Mouse (Mus musculus) limb, embryonic 10.5 days (tissue): Measurements from ENCODE around the gene Zfp119a. TPM values are rescaled to one million over a fixed set of nuclear protein-coding genes. Genes with fewer than 3 reads are reported as not detected.

Source experiments
- polyA plus RNA-seq: library from polyadenylated mRNA; unstranded; fragments of >200 nt; fragmentation: Nextera tagmentation; extraction: Ambion mirVana; gene quantifications from 2 replicates; pipeline ENCODE4 v1.2.1, GENCODE M21; 2016

Zfp119a gene
- polyA plus RNA-seq, 1 experiment from 2014 or later, result 9.5 TPM

Other genes with a start within 250 kb of the Zfp119a start
- 9.5 and 11.5 TPM in 2 replicates for gene Pot1b, start 166.3 kb downstream of the Zfp119a start, polyA plus RNA-seq
- gene Adgre4, start 128.9 kb downstream of the Zfp119a start, polyA plus RNA-seq, result 0.05 and 0.14 TPM in 2 replicates
- 13.2 and 15.5 TPM in 2 replicates for gene Zfp959, start 13.2 kb upstream of the Zfp119a start, polyA plus RNA-seq
- gene Zfp119b, start 70.6 kb upstream of the Zfp119a start, polyA plus RNA-seq, result 3.9 and 5.0 TPM in 2 replicates
- 0.90 and 1.1 TPM in 2 replicates for gene Ebi3, start 73.7 kb upstream of the Zfp119a start, polyA plus RNA-seq
- 27.7 and 28.5 TPM in 2 replicates for gene Yju2, start 80.2 kb upstream of the Zfp119a start, polyA plus RNA-seq
- gene Shd, start 91.5 kb upstream of the Zfp119a start, polyA plus RNA-seq, result 23.6 and 39.7 TPM in 2 replicates
- 44.0 and 56.6 TPM in 2 replicates for gene Fsd1, start 107.6 kb upstream of the Zfp119a start, polyA plus RNA-seq
- 6.4 and 7.3 TPM in 2 replicates for gene Stap2, start 126.7 kb upstream of the Zfp119a start, polyA plus RNA-seq
- 115 and 130 TPM in 2 replicates for gene Mpnd, start 126.8 kb upstream of the Zfp119a start, polyA plus RNA-seq
- 181 and 187 TPM in 2 replicates for gene Sh3gl1, start 157.7 kb upstream of the Zfp119a start, polyA plus RNA-seq
- 54.7 and 60.2 TPM in 2 replicates for gene Chaf1a, start 161.5 kb upstream of the Zfp119a start, polyA plus RNA-seq
- 33.3 and 40.3 TPM in 2 replicates for gene Ubxn6, start 196.1 kb upstream of the Zfp119a start, polyA plus RNA-seq
- 205 and 213 TPM in 2 replicates for gene Hdgfl2, start 200.7 kb upstream of the Zfp119a start, polyA plus RNA-seq
- 0.08 and 0.10 TPM in 2 replicates for gene Plin4, start 230.9 kb upstream of the Zfp119a start, polyA plus RNA-seq
- 0.21 and 0.36 TPM in 2 replicates for gene Plin5, start 238.7 kb upstream of the Zfp119a start, polyA plus RNA-seq
- 0.23 TPM in 1 of 2 replicates, not detected in the other for gene Lrg1, start 243.1 kb upstream of the Zfp119a start, polyA plus RNA-seq